Mouse (Mus musculus) kidney, adult 8-10 months (tissue): ENCODE measurements around the gene Grasp.
A peak's percentile ranks its signal among the peaks of the same experiment; 100 is the strongest.

ENCODE experiments used
- DNase-seq, 2 experiments: peaks; one replicate each; pipeline ENCODE4 v3.0.0; 2022

Grasp gene

GRCm38 (mm10) chr15:101194951-101195823 is 28.8 kb upstream of the Grasp start:
- peak; percentile 89 to 95 for DNase-seq

- no peak for DNase-seq
Observed at GRCm38 (mm10) chr15:101196079-101196795, 27.8 kb upstream of the Grasp start.

GRCm38 (mm10) chr15:101196961-101197360 is 27.0 kb upstream of the Grasp start:
- no peak for DNase-seq

DNA sequence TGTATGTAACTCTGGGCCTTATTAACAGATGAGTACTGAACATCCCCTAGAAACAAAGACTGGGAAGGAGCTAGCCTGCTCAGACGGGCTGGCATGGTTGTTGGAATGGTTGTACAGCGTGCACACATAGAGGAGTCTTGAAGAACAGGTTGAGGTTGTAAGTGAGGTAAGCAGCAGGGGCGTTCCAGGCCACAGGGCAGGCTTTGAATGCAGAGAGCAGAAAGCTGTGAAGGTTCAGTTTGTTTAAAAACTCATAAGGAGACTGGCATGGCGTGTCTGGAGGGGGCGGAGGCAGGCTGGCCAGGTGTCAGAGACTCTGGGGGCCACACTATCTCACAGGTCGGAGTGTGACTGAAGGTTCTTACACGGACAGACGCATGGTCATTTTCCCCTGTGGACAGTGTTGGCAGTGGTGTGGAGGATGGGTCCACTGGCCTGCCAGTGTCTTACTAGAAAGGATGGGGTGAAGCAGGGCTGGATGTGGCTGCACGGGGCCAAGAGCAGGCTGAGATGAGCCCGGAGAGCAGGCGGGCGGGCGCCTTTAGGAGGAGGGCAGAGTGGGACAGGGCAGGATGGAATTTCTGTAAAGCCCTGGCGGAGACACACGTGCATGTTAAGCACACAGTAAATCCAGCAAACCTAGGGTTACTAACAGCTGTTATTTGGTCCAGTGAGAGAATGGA is 26.4 kb upstream of the Grasp start:
- peak in 1 of 2 experiments; percentile 57 for DNase-seq

- peak; percentile 87 to 91 for DNase-seq
Observed at GRCm38 (mm10) chr15:101198218-101198617, 25.8 kb upstream of the Grasp start.

GRCm38 (mm10) chr15:101198850-101199249 is 25.1 kb upstream of the Grasp start:
- DNase-seq: no peak

DNA sequence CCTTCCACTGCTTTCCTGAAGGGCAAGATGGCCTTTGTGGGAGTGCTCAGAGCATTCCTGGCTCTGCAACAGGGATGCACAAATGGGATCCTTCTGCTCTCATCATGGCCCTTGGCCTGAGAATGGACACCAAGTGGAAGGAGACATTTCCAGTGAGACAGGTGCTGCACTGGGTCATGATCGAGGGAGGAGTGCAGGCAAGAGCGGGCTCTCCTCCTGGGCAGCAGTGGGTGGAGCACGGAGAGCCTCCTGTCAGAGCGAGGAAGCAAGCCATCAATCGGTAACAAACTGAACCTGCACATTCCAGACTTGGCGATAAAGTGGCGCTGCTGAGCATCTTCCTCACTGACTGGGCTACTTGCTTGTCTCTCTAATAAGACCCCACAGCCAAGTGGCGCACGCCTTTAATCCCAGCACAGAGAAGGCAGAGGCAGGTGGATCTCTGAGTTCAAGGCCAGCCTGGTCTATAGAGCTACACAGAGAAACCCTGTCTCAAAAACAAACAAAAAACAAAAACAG is 23.2 kb upstream of the Grasp start:
- DNase-seq: no peak

- DNase-seq: no peak
Observed at GRCm38 (mm10) chr15:101201414-101201813, 22.6 kb upstream of the Grasp start.

- no peak for DNase-seq
Observed at GRCm38 (mm10) chr15:101203673-101204072, 20.3 kb upstream of the Grasp start.

GRCm38 (mm10) chr15:101204781-101205180 is 19.2 kb upstream of the Grasp start:
- DNase-seq: no peak

DNA sequence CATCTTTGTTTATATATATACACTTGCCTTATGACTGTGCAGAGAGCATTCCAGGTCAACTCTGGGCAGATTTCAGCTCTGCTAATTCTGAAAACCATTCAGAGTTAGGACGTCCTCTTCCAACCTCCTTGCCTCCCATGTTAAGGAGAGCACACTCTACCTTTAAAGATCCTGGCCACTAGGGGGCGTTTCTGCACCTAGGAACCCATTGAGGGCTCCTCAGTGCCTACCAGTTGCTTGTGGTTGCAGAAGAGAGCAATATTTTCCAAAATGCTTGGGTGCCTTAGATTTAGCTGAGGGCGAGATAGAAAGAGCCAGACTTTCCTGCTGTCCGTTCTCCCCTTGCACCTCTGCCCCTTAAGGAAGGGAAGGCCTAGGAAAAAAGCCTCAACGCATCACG is 13.8 kb upstream of the Grasp start:
- DNase-seq: peak in 1 of 2 experiments; percentile 64

GRCm38 (mm10) chr15:101210998-101211613 is 12.9 kb upstream of the Grasp start:
- DNase-seq: no peak

- peak; percentile 87 to 88 for DNase-seq
Observed at GRCm38 (mm10) chr15:101212435-101212834, 11.6 kb upstream of the Grasp start.

GRCm38 (mm10) chr15:101215136-101215535 is 8.9 kb upstream of the Grasp start:
- DNase-seq: no peak

DNA sequence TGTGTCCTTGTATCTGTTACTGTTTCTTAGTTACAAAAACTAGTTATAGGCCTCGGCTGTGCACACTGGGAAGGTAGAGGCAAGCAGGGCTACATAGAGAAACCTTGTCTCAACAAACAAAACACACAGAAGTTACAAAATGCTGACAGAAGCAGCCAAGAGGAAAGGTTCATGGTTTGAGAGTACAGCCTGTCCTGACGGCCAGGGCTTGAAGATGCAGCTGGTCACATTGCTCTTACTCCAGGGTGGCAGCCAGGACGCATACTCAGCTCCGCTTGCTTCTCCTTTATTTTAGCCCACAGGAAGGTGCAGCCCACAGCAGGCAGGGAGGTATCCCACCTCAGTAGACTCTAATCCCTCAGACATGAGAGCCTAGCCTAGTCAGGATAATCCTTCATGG is 8.0 kb upstream of the Grasp start:
- peak in 1 of 2 experiments; percentile 44 for DNase-seq

GRCm38 (mm10) chr15:101220905-101221297 is 3.1 kb upstream of the Grasp start:
- DNase-seq: no peak

DNA sequence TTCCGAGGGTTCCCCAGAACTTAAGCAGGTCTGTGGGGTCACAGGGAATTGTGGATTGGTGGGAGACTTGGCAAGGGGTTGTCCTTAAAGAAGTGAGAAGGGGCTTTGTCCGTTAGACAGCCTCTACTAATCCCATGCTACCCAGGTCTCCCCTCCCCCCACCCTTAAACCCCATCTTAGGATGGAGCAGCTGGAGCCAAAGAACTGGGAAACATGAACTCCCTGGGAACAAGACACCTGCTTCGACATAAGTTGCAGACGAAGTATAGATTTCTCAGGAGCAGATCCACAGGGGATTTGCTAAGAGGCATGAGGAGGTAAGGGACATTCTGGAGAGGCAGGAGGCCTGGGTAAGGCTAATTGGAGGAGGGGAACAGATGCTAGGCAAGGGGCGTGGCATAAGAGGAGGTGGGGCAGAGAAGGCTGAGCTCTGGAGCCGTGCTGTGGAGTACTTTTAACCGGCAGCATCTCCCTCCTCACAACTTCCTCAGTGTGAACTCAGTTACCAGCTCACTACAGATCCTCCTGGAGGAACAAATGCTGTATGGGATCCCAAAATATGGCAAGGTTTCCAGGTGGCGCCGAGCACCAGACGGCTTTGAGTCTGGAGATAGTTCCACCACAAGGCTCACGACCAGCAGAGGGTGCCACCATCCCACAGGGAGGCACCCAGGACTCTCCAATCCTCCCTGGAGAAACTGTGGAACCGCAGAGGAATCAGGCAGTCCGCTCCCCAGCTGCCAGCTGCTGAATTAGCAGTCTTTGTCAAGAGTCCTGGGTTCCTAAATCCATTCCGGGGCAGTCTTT is 2.5 kb upstream of the Grasp start:
- DNase-seq: peak; percentile 85 to 92

- DNase-seq: no peak
Observed at GRCm38 (mm10) chr15:101222897-101223482, 998 bp upstream of the Grasp start.

GRCm38 (mm10) chr15:101223596-101223995 is 392 bp upstream of the Grasp start:
- DNase-seq: no peak

DNA sequence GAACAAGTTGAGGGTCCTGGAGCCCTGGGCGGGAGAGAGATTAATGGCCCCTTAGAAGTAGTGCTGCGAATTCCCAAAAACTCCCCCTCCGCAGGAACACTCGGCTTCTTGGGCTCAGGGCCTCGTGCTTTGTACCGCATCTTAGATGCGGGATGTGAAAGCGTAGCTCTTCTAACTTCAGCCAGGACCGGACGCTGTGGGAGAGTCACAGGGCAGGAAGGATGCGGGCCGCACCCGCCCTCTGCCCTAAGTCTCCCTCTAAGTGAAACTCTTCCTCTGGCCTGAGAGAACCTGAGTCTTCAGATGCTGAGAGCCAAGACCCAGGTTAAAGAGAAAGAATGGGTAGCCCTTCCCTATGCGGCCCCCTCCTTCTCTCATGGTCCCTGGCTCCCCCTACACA is 989 bp downstream of the Grasp start:
- DNase-seq: peak in 1 of 2 experiments; percentile 35

DNA sequence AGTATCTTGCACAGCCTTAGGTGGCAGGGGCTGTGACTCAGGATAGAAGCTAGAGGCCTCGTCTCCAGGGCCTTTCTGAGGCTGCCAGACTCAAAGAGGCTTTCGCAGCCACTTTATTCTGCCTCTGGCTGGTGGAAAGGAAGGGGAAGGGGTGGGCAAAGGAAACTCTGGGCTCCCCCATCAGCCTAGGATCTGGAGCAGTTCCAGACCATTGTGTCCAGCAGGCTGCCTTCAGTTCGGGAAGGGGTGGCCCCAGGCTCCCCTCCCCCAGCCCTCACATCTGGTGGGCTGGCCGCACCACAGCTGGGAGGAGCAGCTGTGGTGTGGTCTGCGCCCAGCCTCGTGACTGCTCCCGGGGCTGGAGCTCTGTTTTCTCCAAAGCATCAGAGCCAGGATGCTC is 4.0 kb downstream of the Grasp start:
- DNase-seq: peak; percentile 62 to 68
